Mouse (Mus musculus): ENCODE measurements at regions not wholly inside any gene's neighbourhood (a gene's known extent, or its start where the extent isn't known, plus 50 kb on each side); places are given as distances from the start of the nearest gene placed in this dataset.

- no peaks in the 10 kb centered on the region for H3K36me3 ChIP-seq (replicated peaks)
- H3K27ac ChIP-seq, result no peak overlapping the region
- no peaks in the 10 kb centered on the region for H3K9me3 ChIP-seq
- WGBS, result 87% methylated on average over 2 of the region's 2 CpGs
- no peak for DNase-seq (ENCODE audit: extremely low spot score, low spot score)
- H3K4me3 ChIP-seq, result no peak overlapping the region
- no peaks in the 10 kb centered on the region for H3K27me3 ChIP-seq (ENCODE audit: poor library complexity, severe bottlenecking)
- H3K4me1 ChIP-seq, result 0 out of 2 replicates have a peak, but pooled peaks cover 5% of the 10 kb centered on the region
These were observed 427.4 kb downstream of the Fam198b start for GRCm38 (mm10) chr3:80311689-80312088.

DNA sequence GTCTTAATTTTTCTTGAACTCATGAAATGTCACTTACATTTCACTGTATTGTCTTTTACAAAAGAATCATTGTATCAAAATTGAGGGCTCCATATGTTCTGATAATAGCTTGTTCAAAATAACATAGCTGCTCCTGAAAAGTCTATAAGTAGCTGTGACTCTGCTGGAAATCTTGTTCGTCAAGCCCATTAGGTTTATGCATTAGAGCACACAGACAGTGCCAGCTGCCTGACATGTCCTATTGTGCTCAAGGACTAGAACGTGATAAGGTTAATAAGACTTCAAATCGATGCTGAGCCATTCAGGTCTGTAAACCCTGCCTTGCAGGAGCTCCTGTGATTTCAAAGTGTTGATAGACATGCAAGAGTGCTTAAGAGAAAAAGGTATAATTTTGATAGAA is 438.0 kb downstream of the Fam198b start:
- Histone ChIP-seq H3K4me3 (no peak overlapping the region), H3K4me1 (no peaks in the 10 kb centered on the region), H3K36me3 (replicated peaks) (no peaks in the 10 kb centered on the region), H3K9me3 (no peaks in the 10 kb centered on the region), H3K27ac (no peak overlapping the region), H3K27me3 (ENCODE audit: poor library complexity, severe bottlenecking) (no peaks in the 10 kb centered on the region)
- WGBS, result 67% methylated on average over 3 of the region's 3 CpGs
- no peak for DNase-seq (ENCODE audit: extremely low spot score, low spot score)

DNA sequence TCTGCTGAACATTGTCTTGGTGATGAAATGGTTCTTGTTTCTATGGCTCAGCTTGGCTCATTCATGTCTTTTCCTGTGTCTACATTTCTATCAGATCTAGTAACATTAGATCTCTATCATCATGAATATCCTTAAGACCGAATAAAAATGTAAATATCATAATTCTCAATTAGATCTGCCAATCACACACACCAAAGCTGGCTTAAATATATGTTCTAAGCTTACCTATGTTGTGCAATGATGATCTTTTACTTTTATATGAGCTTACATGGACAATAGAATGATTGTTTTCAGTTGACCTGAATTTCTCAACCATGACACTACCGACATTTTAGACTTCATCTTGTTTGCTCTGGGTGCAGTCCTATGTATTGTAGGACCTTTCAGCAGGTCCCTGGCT is 440.4 kb downstream of the Fam198b start:
- Histone ChIP-seq H3K4me3 (no peak overlapping the region), H3K9me3 (no peaks in the 10 kb centered on the region), H3K36me3 (replicated peaks) (no peaks in the 10 kb centered on the region), H3K4me1 (no peaks in the 10 kb centered on the region), H3K27ac (no peak overlapping the region), H3K27me3 (ENCODE audit: poor library complexity, severe bottlenecking) (no peaks in the 10 kb centered on the region)
- DNase-seq (ENCODE audit: extremely low spot score, low spot score), result no peak
- WGBS, result 92% methylated on average over 2 of the region's 2 CpGs

GRCm38 (mm10) chr3:80331776-80332175 is 447.4 kb downstream of the Fam198b start:
- Histone ChIP-seq H3K27me3 (ENCODE audit: poor library complexity, severe bottlenecking) (no peaks in the 10 kb centered on the region), H3K36me3 (replicated peaks) (no peaks in the 10 kb centered on the region), H3K4me3 (no peak overlapping the region), H3K4me1 (peaks cover 8% of the 10 kb centered on the region; the same call in 1 of the 2 replicates), H3K27ac (no peak overlapping the region), H3K9me3 (no peaks in the 10 kb centered on the region)
- WGBS, result 84% methylated on average over 3 of the region's 3 CpGs
- DNase-seq (ENCODE audit: extremely low spot score, low spot score), result no peak

- no peak overlapping the region for H3K27ac ChIP-seq
- DNase-seq (ENCODE audit: extremely low spot score, low spot score), result no peak
- H3K27me3 ChIP-seq (ENCODE audit: poor library complexity, severe bottlenecking), result no peaks in the 10 kb centered on the region
- 66% methylated on average over 4 of the region's 4 CpGs for WGBS
- H3K4me3 ChIP-seq, result no peak overlapping the region
- no peaks in the 10 kb centered on the region for H3K9me3 ChIP-seq
- H3K36me3 ChIP-seq (replicated peaks), result no peaks in the 10 kb centered on the region
- H3K4me1 ChIP-seq, result peaks cover 8% of the 10 kb centered on the region; the same call in 1 of the 2 replicates
These were observed 450.1 kb downstream of the Fam198b start for GRCm38 (mm10) chr3:80334446-80334893.

GRCm38 (mm10) chr3:80336123-80336674 is 451.9 kb downstream of the Fam198b start:
- Histone ChIP-seq H3K27ac (no peak overlapping the region), H3K27me3 (ENCODE audit: poor library complexity, severe bottlenecking) (no peaks in the 10 kb centered on the region), H3K36me3 (replicated peaks) (no peaks in the 10 kb centered on the region), H3K4me1 (peaks cover 8% of the 10 kb centered on the region; the same call in 1 of the 2 replicates), H3K4me3 (no peak overlapping the region), H3K9me3 (no peaks in the 10 kb centered on the region)
- DNase-seq (ENCODE audit: extremely low spot score, low spot score), result no peak
- WGBS, result 90% methylated on average over 8 of the region's 8 CpGs

DNA sequence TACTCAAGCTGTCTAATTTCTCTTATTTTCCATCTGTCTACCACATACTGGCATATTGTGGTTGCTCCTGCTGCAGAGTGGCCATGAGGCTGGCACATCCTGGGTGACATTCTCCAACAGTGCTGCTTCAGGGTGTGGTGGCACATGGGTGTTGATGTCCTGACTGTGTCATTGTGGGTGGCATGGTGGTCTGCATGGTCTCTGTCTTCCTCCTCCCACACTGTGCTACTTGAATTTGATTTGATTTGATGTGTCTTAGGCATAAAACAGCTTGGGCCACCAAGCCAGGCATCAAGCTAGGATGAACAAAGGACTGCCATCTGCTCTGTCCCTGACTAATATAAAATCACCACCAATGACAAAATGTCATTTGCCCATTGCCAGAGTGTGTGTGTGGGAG is 434.7 kb downstream of the Gria2 start:
- H3K27ac ChIP-seq, result no peak overlapping the region
- H3K27me3 ChIP-seq (ENCODE audit: poor library complexity, severe bottlenecking), result no peaks in the 10 kb centered on the region
- no peak overlapping the region for H3K4me3 ChIP-seq
- 0 out of 2 replicates have a peak, but pooled peaks cover 3% of the 10 kb centered on the region for H3K9me3 ChIP-seq
- DNase-seq (ENCODE audit: extremely low spot score, low spot score), result no peak
- no peaks in the 10 kb centered on the region for H3K4me1 ChIP-seq
- H3K36me3 ChIP-seq (replicated peaks), result no peaks in the 10 kb centered on the region

DNA sequence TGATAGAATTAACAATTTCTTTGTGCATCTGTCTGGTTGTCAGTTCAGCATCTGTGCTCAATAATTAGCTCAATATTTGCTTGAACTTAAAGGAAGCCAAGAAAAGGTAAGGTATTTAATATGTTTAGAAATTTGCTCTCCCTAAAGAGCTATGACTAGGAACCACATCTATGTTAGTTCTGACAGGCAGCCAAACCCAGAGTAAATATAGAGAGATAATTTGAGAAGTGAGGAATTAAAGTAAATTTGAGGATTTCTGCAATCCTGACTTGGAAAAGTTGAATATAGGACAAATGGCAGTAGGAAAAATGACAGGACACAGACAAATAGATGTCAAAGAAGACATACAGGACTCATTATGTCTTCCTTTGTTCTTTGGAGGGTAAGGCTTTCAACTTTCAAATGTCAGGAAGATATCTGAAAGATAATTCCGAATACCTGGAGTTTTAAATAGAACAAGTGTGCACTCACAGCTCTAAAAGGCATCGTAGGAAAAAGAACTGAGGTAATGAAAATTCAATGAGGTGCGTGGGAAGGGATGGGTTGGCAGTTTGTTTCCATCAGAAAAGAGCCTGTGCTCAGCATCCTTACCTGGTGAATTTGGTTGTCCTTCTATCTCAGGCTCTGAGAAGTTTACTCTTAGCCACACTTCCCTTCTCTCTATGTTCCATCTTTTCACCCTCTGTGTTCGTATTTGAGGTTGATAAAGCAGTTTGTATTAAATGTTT is 433.3 kb downstream of the Gria2 start:
- DNase-seq (ENCODE audit: extremely low spot score, low spot score), result no peak
- WGBS, result 85% methylated on average over 4 of the region's 4 CpGs

DNA sequence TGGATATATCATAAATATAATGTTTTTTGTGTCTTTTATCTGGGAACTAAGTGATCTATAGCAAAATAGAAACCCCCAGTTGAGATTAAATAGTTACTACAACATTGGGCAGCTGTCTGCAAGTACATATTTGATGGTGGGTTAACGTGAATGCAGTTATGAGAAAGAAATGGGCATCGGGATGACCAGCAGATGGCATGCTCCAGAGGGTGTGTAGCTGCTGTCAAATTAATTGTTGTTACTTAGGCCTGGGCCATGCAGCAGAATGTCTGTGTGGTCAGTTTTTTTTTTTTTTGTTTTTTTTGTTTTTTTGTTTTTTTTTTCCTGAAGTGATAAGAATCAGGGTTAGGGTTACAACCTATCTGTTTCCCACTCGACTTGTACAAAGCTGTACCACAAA is 430.2 kb downstream of the Gria2 start:
- Histone ChIP-seq H3K27me3 (ENCODE audit: poor library complexity, severe bottlenecking) (no peaks in the 10 kb centered on the region), H3K4me1 (no peaks in the 10 kb centered on the region), H3K4me3 (no peak overlapping the region), H3K27ac (no peak overlapping the region), H3K9me3 (0 out of 2 replicates have a peak, but pooled peaks cover 3% of the 10 kb centered on the region), H3K36me3 (replicated peaks) (no peaks in the 10 kb centered on the region)
- DNase-seq (ENCODE audit: extremely low spot score, low spot score), result no peak
- WGBS, result 86% methylated on average over 3 of the region's 3 CpGs

More for the DNA sequence above, 433.3 kb downstream of the Gria2 start:
- Histone ChIP-seq H3K36me3 (replicated peaks) (no peaks in the 10 kb centered on the region), H3K27me3 (ENCODE audit: poor library complexity, severe bottlenecking) (no peaks in the 10 kb centered on the region), H3K4me1 (no peaks in the 10 kb centered on the region), H3K27ac (no peak overlapping the region), H3K9me3 (0 out of 2 replicates have a peak, but pooled peaks cover 3% of the 10 kb centered on the region), H3K4me3 (no peak overlapping the region)

DNA sequence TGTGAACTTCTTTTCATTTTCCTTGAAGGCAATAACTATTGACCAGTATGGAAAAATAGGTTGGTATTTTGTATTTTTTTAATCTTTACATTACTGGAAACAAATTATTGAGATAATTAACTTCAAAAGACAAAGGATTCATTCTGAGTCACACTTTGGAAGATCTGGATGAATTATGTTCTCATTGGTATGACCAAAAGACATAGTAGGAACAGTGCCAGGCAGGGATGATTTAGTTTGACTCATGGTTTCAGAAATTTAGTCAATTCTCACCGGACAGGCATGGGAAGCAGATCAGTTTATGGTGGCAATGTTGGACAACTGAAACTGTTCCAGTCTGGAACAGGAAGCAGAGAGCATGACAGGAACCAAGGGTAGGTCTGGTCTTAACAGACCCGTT is 416.6 kb downstream of the Gria2 start:
- no peaks in the 10 kb centered on the region for H3K36me3 ChIP-seq (replicated peaks)
- H3K27me3 ChIP-seq (ENCODE audit: poor library complexity, severe bottlenecking), result no peaks in the 10 kb centered on the region
- 90% methylated on average over 2 of the region's 2 CpGs for WGBS
- H3K4me3 ChIP-seq, result no peak overlapping the region
- no peaks in the 10 kb centered on the region for H3K4me1 ChIP-seq
- no peak overlapping the region for H3K27ac ChIP-seq
- no peaks in the 10 kb centered on the region for H3K9me3 ChIP-seq
- no peak for DNase-seq (ENCODE audit: extremely low spot score, low spot score)

GRCm38 (mm10) chr3:80396240-80396639 is 406.4 kb downstream of the Gria2 start:
- Histone ChIP-seq H3K27me3 (ENCODE audit: poor library complexity, severe bottlenecking) (no peaks in the 10 kb centered on the region), H3K27ac (no peak overlapping the region), H3K4me3 (no peak overlapping the region), H3K9me3 (peaks cover 4% of the 10 kb centered on the region; the same call in 1 of the 2 replicates), H3K4me1 (no peaks in the 10 kb centered on the region), H3K36me3 (replicated peaks) (no peaks in the 10 kb centered on the region)
- WGBS, result 64% methylated on average over 4 of the region's 4 CpGs
- no peak for DNase-seq (ENCODE audit: extremely low spot score, low spot score)

GRCm38 (mm10) chr3:80420453-80420852 is 382.2 kb downstream of the Gria2 start:
- Histone ChIP-seq H3K27ac (no peak overlapping the region), H3K4me1 (no peaks in the 10 kb centered on the region), H3K4me3 (no peak overlapping the region), H3K27me3 (ENCODE audit: poor library complexity, severe bottlenecking) (no peaks in the 10 kb centered on the region), H3K9me3 (no peaks in the 10 kb centered on the region), H3K36me3 (replicated peaks) (no peaks in the 10 kb centered on the region)
- no peak for DNase-seq (ENCODE audit: extremely low spot score, low spot score)
- WGBS, result 88% methylated on average over 3 of the region's 3 CpGs

DNA sequence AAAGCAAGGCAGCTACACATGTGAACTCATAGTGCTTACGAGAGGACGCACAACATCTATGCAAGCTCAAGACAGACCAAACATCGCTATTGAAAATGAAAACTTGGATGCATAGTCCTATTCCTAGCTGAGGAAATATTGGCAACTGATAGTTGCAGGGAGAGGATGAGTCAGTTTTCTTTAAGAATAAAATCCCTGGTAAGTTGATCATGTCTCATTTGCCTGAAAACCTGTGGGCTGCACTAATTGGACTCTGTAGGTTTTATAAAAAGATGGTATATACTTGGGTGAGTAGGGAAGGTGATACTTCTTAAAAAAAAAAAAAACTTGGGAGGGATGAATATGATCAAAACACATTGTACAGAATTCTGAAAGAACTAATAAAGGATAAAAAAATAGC is 381.2 kb downstream of the Gria2 start:
- Histone ChIP-seq H3K9me3 (no peaks in the 10 kb centered on the region), H3K36me3 (replicated peaks) (no peaks in the 10 kb centered on the region), H3K4me3 (no peak overlapping the region), H3K27me3 (ENCODE audit: poor library complexity, severe bottlenecking) (no peaks in the 10 kb centered on the region), H3K4me1 (no peaks in the 10 kb centered on the region), H3K27ac (no peak overlapping the region)
- WGBS, result 93% methylated on average over 3 of the region's 3 CpGs
- no peak for DNase-seq (ENCODE audit: extremely low spot score, low spot score)

All from forebrain, embryonic 10.5 days (tissue).